Mouse (Mus musculus) CH12.LX (cell line): Measurements from ENCODE around the gene Ptprf. TPM values are rescaled to one million over a fixed set of nuclear protein-coding genes. Genes with fewer than 3 reads are reported as not detected.

Experiments used
- DNase-seq: peaks from one replicate; pipeline ENCODE4 v3.0.0-alpha.2; 2013; ENCODE audit errors: extremely low read depth
- H3K27ac ChIP-seq: 2 replicates; pipeline ENCODE4 v1.5.1; 2012; ENCODE audit warnings: low read depth, mild to moderate bottlenecking, control low read depth, moderate library complexity; ENCODE audit not compliant: insufficient read depth
- H3K27me3 ChIP-seq: replicated peaks from 2 replicates; pipeline ENCODE3; 2012; ENCODE audit warnings: inconsistent platforms
- H3K36me3 ChIP-seq, 2 experiments: replicated peaks in 1 of 2; 2 replicates each; pipeline versions ENCODE3 to v1.6.1; 2012; ENCODE audit warnings: inconsistent platforms in 1 of 2, low read length in 1 of 2, mild to moderate bottlenecking in 1 of 2, mixed read lengths in 1 of 2, moderate library complexity in 1 of 2; ENCODE audit not compliant: control insufficient read depth in 1 of 2, insufficient read depth in 1 of 2
- H3K4me1 ChIP-seq, 2 experiments: 2 replicates each; pipeline ENCODE4 v1.6.1; 2012; ENCODE audit warnings: inconsistent platforms in 1 of 2, moderate library complexity in 1 of 2; ENCODE audit not compliant: insufficient read depth in 2 of 2, control insufficient read depth in 1 of 2
- H3K4me2 ChIP-seq: 2 replicates; pipeline ENCODE4 v1.6.1; 2012; ENCODE audit warnings: low read depth, mild to moderate bottlenecking, control low read depth; ENCODE audit not compliant: poor library complexity, insufficient read depth, severe bottlenecking
- H3K4me3 ChIP-seq, 3 experiments: fragments of 150-350 bp in 1 of 3; sonication (generic) in 1 of 3; replicated peaks in 1 of 3; 2 replicates each; pipeline versions ENCODE3 to v1.5.1; 2011 to 2012; ENCODE audit warnings: low read depth in 2 of 3, low read length in 2 of 3, mild to moderate bottlenecking in 2 of 3, moderate library complexity in 2 of 3, control low read depth in 1 of 3, improper control_type of control experiment in 1 of 3, inconsistent platforms in 1 of 3, mixed read lengths in 1 of 3; ENCODE audit not compliant: poor library complexity in 1 of 3
- H3K79me2 ChIP-seq: replicated peaks from 2 replicates; pipeline ENCODE4 v1.6.1; 2012; ENCODE audit warnings: mild to moderate bottlenecking, moderate library complexity; ENCODE audit not compliant: control insufficient read depth, poor library complexity, insufficient read depth, severe bottlenecking; ENCODE audit errors: extremely low read depth
- H3K9ac ChIP-seq: 2 replicates; pipeline ENCODE4 v1.6.1; 2012; ENCODE audit warnings: low read depth, mild to moderate bottlenecking, control low read depth, moderate library complexity; ENCODE audit not compliant: insufficient read depth
- H3K9me3 ChIP-seq: replicated peaks from 2 replicates; pipeline ENCODE3; 2012; ENCODE audit warnings: low read length, inconsistent platforms, mixed read lengths
- BHLHE40 ChIP-seq: IDR thresholded peaks from 2 replicates; pipeline ENCODE4 v1.6.1; 2011; ENCODE audit warnings: mild to moderate bottlenecking, low read depth, low read length, improper control_type of control experiment
- CHD1 ChIP-seq: IDR thresholded peaks from 2 replicates; pipeline ENCODE4 v1.6.1; 2012; ENCODE audit warnings: low read depth, low read length, improper control_type of control experiment, inconsistent platforms
- CHD2 ChIP-seq: IDR thresholded peaks from 2 replicates; pipeline ENCODE4 v1.6.1; 2011; ENCODE audit warnings: low read length, improper control_type of control experiment
- E2F4 ChIP-seq: IDR thresholded peaks from 2 replicates; pipeline ENCODE4 v1.6.1; 2011; ENCODE audit warnings: low read depth, low read length, improper control_type of control experiment; ENCODE audit not compliant: insufficient replicate concordance
- ELF1 ChIP-seq: IDR thresholded peaks from 2 replicates; pipeline ENCODE4 v1.6.1; 2014; ENCODE audit warnings: low read depth, mild to moderate bottlenecking, inconsistent platforms, low read length, improper control_type of control experiment
- EP300 ChIP-seq: IDR thresholded peaks from 2 replicates; pipeline ENCODE4 v1.6.1; 2011; ENCODE audit warnings: low read length, improper control_type of control experiment
- ETS1 ChIP-seq: conservative IDR thresholded peaks from 2 replicates; pipeline ENCODE4 v1.6.1; 2012; ENCODE audit warnings: low read depth, mild to moderate bottlenecking, inconsistent platforms, low read length, improper control_type of control experiment, moderate library complexity
- GABPA ChIP-seq: IDR thresholded peaks from 2 replicates; pipeline ENCODE4 v1.6.1; 2012; ENCODE audit warnings: low read depth, low read length, improper control_type of control experiment, inconsistent platforms; ENCODE audit not compliant: insufficient replicate concordance
- IRF4 ChIP-seq: IDR thresholded peaks from 2 replicates; pipeline ENCODE4 v1.6.1; 2014; ENCODE audit warnings: low read depth, mild to moderate bottlenecking, inconsistent platforms, low read length, improper control_type of control experiment
- JUN ChIP-seq: IDR thresholded peaks from 2 replicates; pipeline ENCODE4 v1.6.1; 2011; ENCODE audit warnings: low read depth, mild to moderate bottlenecking, low read length, improper control_type of control experiment, moderate library complexity; ENCODE audit not compliant: insufficient read depth
- KAT2A ChIP-seq: IDR thresholded peaks from 2 replicates; pipeline ENCODE4 v1.6.1; 2012; ENCODE audit warnings: low read length, improper control_type of control experiment, inconsistent platforms; ENCODE audit not compliant: insufficient replicate concordance
- MAFK ChIP-seq: IDR thresholded peaks from 2 replicates; pipeline ENCODE4 v1.6.1; 2011; ENCODE audit warnings: low read length, improper control_type of control experiment; ENCODE audit not compliant: insufficient replicate concordance
- MAX ChIP-seq: IDR thresholded peaks from 2 replicates; pipeline ENCODE4 v1.6.1; 2011; ENCODE audit warnings: low read length, improper control_type of control experiment
- MAZ ChIP-seq: IDR thresholded peaks from 2 replicates; pipeline ENCODE4 v1.6.1; 2012; ENCODE audit warnings: low read depth, mild to moderate bottlenecking, inconsistent platforms, low read length, improper control_type of control experiment, moderate library complexity
- MEF2A ChIP-seq: IDR thresholded peaks from 2 replicates; pipeline ENCODE4 v1.6.1; 2014; ENCODE audit warnings: low read depth, mild to moderate bottlenecking, inconsistent platforms, low read length, improper control_type of control experiment, borderline replicate concordance
- MXI1 ChIP-seq: IDR thresholded peaks from 2 replicates; pipeline ENCODE4 v1.6.1; 2011; ENCODE audit warnings: mild to moderate bottlenecking, low read depth, low read length, improper control_type of control experiment
- MYC ChIP-seq: IDR thresholded peaks from 2 replicates; pipeline ENCODE4 v1.6.1; 2011; ENCODE audit warnings: low read depth, mild to moderate bottlenecking, improper control_type of control experiment, low read length
- NELFE ChIP-seq: IDR thresholded peaks from 2 replicates; pipeline ENCODE4 v1.6.1; 2011; ENCODE audit warnings: low read depth, low read length, improper control_type of control experiment
- NRF1 ChIP-seq: IDR thresholded peaks from 2 replicates; pipeline ENCODE4 v1.6.1; 2014; ENCODE audit warnings: low read depth, mild to moderate bottlenecking, inconsistent platforms, low read length, improper control_type of control experiment, moderate library complexity
- POLR2A ChIP-seq: IDR thresholded peaks from 2 replicates; pipeline ENCODE4 v1.6.1; 2011; ENCODE audit warnings: low read depth, mild to moderate bottlenecking, improper control_type of control experiment, low read length
- POLR2AphosphoS2 ChIP-seq: IDR thresholded peaks from 2 replicates; pipeline ENCODE4 v1.6.1; 2011; ENCODE audit warnings: low read depth, low read length, improper control_type of control experiment
- RAD21 ChIP-seq: IDR thresholded peaks from 2 replicates; pipeline ENCODE4 v1.6.1; 2011; ENCODE audit warnings: low read depth, mild to moderate bottlenecking, low read length, improper control_type of control experiment, moderate library complexity
- RCOR1 ChIP-seq: conservative IDR thresholded peaks from 2 replicates; pipeline ENCODE4 v1.6.1; 2012; ENCODE audit warnings: low read depth, mild to moderate bottlenecking, inconsistent platforms, low read length, improper control_type of control experiment
- SMC3 ChIP-seq: IDR thresholded peaks from 2 replicates; pipeline ENCODE4 v1.6.1; 2011; ENCODE audit warnings: low read depth, low read length, improper control_type of control experiment
- TCF12 ChIP-seq: IDR thresholded peaks from 2 replicates; pipeline ENCODE4 v1.6.1; 2014; ENCODE audit warnings: low read depth, mild to moderate bottlenecking, inconsistent platforms, low read length, improper control_type of control experiment
- UBTF ChIP-seq: IDR thresholded peaks from 2 replicates; pipeline ENCODE4 v1.6.1; 2012; ENCODE audit warnings: low read depth, mild to moderate bottlenecking, inconsistent platforms, low read length, improper control_type of control experiment, moderate library complexity
- USF1 ChIP-seq: IDR thresholded peaks from 2 replicates; pipeline ENCODE4 v1.6.1; 2014; ENCODE audit warnings: low read depth, mild to moderate bottlenecking, inconsistent platforms, low read length, improper control_type of control experiment
- USF2 ChIP-seq: conservative IDR thresholded peaks from 2 replicates; pipeline ENCODE4 v1.6.1; 2011; ENCODE audit warnings: low read depth, low read length, improper control_type of control experiment
- ZKSCAN1 ChIP-seq: IDR thresholded peaks from 2 replicates; pipeline ENCODE4 v1.6.1; 2012; ENCODE audit warnings: low read depth, inconsistent platforms, low read length, improper control_type of control experiment, borderline replicate concordance
- ZMIZ1 ChIP-seq: IDR thresholded peaks from 2 replicates; pipeline ENCODE4 v1.6.1; 2012; ENCODE audit warnings: low read depth, mild to moderate bottlenecking, inconsistent platforms, low read length, improper control_type of control experiment
- dilution Hi-C: fragments of 300-500 bp; cut with MboI; formaldehyde crosslinking; loops from 2 replicates; pipeline ENCODE4 v1.14.3; 2020; ENCODE audit warnings: low sequenced_read_pairs; ENCODE audit not compliant: extremely low pct_unique_long_range_greater_than_20kb, extremely low pct_ligation_motif_present
- in situ Hi-C: fragments of 300-500 bp; cut with MboI; formaldehyde crosslinking; loops from 3 replicates; pipeline ENCODE4 v1.14.3; 2019; ENCODE audit warnings: low sequenced_read_pairs, low pct_ligation_motif_present, low pct_unique_long_range_greater_than_20kb, mixed read lengths
- polyA plus RNA-seq: library from polyadenylated mRNA; unstranded; fragments of >175 nt; gene quantifications from 2 replicates; pipeline ENCODE4 v1.2.1, GENCODE M21; 2012; ENCODE audit warnings: low read depth; ENCODE audit not compliant: insufficient read length
- total RNA-seq, 2 experiments: library from RNA; depleted of rRNA; stranded (reverse); fragments of 300-350 nt in 1 of 2; fragments of >200 nt in 1 of 2; gene quantifications; 2 replicates each; pipeline ENCODE4 v1.2.3; 2012 to 2014

The Ptprf gene
- total and polyA plus RNA-seq, 3 experiments: 0.11 to 0.21 TPM; not detected in 1

GRCm38 (mm10) chr4:118172461-118172860, 118.7 kb downstream of the Ptprf start:
- dilution Hi-C loops (no loop called here), in situ Hi-C loops (no loop called here)
- H3K9ac ChIP-seq: no peak overlapping the region
- no peak for TF ChIP-seq E2F4
- TF ChIP-seq ETS1: peak; percentile 67
- no peak for TF ChIP-seq SMC3
- TF ChIP-seq KAT2A: no peak
- no peak for TF ChIP-seq ZKSCAN1
- no peak for TF ChIP-seq NRF1
- no peak; the same call in 1 of the 2 replicates for TF ChIP-seq MEF2A
- TF ChIP-seq EP300: peak; percentile 67
- TF ChIP-seq POLR2AphosphoS2: no peak
- TF ChIP-seq RCOR1: 0 out of 2 replicates have a peak, but pooled peaks have one; percentile 31
- TF ChIP-seq CHD1: no peak
- no peak for TF ChIP-seq NELFE
- TF ChIP-seq MXI1: peak; percentile 23; the same call in 1 of the 2 replicates
- TF ChIP-seq RAD21: no peak
- TF ChIP-seq MAFK: 0 out of 2 replicates have a peak, but pooled peaks have one; percentile 33
- TF ChIP-seq MYC: peak; percentile 21; the same call in 1 of the 2 replicates
- no peak for TF ChIP-seq ZMIZ1
- peak; percentile 16; the same call in 1 of the 2 replicates for TF ChIP-seq IRF4
- TF ChIP-seq USF2: no peak
- no peak for TF ChIP-seq MAZ
- no peak for TF ChIP-seq MAX
- TF ChIP-seq GABPA: no peak
- no peak for TF ChIP-seq ELF1
- TF ChIP-seq USF1: no peak
- no peak for TF ChIP-seq UBTF
- TF ChIP-seq POLR2A: no peak
- peak; percentile 79 for TF ChIP-seq BHLHE40
- TF ChIP-seq TCF12: peak; percentile 50
- TF ChIP-seq CHD2: no peak
- TF ChIP-seq JUN: no peak
- no peaks in the 10 kb centered on the region for H3K27me3 ChIP-seq
- H3K4me3 ChIP-seq: no peak overlapping the region
- H3K4me1 ChIP-seq: peaks cover 9 to 28% of the 10 kb centered on the region in 2 experiments
- DNase-seq: peak; percentile 77
- H3K27ac ChIP-seq: peak overlapping the region; percentile 37
- no peaks in the 10 kb centered on the region for H3K9me3 ChIP-seq
- peaks cover 79 to 96% of the 10 kb centered on the region in 2 experiments for H3K36me3 ChIP-seq
- H3K4me2 ChIP-seq: peak overlapping the region; percentile 40; the same call in 1 of the 2 replicates
- peaks cover 4% of the 10 kb centered on the region; the same call in 1 of the 2 replicates for H3K79me2 ChIP-seq
